Mouse (Mus musculus): Measurements from ENCODE around the gene Ppa2.

The Ppa2 gene

DNA sequence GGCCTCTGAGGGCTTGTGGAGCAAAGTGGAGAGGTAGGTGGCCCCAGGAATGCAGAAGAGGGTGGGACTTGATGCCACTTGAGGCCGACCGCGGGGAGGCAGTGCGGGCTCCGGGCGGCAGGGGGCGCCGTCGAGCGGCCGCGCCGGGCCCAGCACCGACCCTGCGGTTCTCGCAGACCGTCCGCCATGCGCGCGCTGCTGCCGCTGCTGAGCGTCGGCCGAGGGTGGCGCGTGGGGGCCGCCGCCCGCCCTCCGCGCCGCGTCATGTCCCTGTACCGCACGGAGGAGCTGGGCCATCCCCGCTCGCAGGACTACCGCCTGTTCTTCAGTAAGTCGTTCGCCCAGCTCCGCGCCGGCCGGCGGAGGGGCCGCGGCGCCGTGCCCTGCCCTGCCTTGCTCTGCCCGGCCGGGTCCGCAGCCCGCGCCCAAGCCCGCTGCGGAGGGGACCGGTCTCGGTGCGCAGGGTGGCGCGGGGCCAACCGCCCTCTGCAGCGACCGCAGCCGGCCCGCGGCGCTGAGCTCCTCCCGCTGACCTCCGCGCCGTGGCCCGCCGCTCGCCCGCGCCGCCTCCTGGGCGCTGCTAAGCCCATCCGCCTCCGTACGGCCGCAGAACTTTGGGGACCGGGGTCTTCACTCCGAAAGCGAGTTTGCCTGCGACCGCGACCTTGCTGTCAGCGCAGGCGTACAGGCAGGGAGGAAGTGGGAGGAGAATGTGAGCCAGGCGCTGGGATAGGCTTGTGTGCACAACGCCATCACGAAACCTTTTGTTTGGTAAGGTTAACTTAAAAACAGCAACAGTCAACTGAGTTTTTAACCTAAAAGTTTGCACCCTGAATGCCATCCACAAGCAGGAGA lies at the start of gene Ppa2:
Gene Ppa2, plus strand, starts transcription at position 157 of the 855 bp plus-strand sequence.
- peak; percentile 58 to 71 for DNase-seq (ENCODE audit: low spot score in 2 of 2)

DNA sequence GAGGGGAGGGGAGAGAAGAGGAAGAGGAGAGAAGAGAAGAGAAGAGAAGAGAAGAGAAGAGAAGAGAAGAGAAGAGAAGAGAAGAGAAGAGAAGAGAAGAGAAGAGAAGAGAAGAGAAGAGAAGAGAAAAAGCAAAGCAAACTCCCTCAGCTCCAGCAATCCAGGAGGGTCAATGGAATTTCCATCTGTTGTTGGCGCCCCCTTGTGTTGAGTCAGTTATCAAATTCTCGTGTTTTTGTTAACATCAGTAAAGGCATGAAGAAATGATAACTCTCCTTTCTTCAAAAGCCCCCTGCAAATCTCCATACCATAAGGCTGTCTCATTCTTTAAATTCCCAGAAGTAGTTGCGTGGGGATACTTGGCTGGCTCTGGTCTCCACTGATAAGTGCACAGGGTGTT lies 38.0 kb upstream of the Ppa2 start:
- peak in 1 of 2 experiments; percentile 40 for DNase-seq (ENCODE audit: low spot score in 2 of 2)

DNA sequence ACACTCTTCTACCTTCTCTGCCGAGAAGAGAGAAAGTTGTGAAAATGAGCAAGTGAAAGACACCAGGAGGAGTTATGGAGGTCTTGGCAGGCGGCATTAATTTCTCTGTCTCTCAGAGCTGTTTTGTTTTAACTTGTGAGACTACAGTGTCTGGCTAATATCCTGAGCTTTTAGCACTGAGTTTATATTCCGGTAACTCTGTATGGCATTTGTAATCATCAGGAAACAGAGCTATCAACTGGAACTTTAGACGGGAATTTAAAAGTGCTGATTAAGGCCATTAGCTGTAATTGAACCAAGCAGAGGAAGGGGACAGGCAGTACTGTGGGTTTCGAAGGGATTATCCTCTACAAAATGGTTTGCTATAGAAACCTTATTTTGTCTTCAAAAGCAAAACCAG lies 25.3 kb upstream of the Ppa2 start:
- no peak for DNase-seq (ENCODE audit: low spot score in 2 of 2)

DNA sequence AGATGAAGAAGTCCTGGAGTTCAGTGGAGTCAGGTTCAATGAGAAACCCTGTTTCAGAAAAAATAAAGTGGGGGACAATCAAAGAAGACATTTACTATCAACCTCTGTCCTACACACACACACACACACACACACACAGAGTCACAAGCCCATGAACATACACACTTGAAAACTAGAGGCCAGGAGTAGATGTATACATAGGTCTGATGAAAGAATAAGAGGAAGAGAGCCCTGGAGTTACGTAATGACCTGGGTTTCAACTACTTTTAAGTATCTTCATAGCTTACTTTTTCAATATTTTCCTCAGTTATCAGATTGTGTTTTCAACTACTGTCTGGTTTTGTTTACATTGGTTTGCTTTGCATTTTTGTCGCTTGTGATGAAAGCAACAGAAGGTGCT lies 21.1 kb upstream of the Ppa2 start:
- DNase-seq (ENCODE audit: low spot score in 2 of 2), result no peak

DNA sequence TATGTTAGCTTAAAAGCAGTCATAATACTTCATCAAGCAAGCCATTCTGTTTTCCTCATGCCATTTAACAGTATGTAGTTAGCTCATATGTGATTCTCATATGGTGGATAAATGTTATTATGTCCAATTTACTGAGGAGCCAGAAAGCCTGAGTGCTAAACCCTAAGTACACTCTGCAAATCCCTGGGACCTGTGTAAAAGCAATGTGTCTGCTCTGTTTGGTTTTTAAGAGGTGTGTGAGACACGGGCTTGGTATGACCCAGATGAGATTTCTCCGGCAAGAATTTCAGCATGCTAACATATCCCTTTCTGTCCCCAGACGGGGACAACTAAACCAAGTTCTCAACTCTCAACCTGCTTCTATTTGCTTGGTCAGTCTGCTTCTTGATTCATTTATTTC lies 5.6 kb upstream of the Ppa2 start:
- no peak for DNase-seq (ENCODE audit: low spot score in 2 of 2)

DNA sequence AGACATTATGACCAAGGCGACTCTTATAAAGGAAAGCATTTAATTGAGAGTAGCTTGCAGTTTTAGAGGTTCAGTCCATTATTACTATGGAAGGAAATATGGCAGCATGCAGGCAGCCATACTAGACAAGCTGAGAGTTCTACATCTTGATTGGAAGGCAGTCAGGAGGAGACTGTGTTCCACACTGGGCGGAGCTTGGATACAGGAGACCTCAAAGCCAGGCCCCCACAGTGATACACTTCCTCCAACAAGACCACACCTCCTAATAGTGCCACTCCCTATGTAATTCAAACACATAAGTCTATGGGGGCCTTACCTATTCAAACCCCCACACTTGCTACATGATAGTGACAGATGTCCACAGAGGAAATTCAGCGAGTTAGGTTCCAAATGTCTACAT lies 1.5 kb upstream of the Ppa2 start:
- no peak for DNase-seq (ENCODE audit: low spot score in 2 of 2)

DNA sequence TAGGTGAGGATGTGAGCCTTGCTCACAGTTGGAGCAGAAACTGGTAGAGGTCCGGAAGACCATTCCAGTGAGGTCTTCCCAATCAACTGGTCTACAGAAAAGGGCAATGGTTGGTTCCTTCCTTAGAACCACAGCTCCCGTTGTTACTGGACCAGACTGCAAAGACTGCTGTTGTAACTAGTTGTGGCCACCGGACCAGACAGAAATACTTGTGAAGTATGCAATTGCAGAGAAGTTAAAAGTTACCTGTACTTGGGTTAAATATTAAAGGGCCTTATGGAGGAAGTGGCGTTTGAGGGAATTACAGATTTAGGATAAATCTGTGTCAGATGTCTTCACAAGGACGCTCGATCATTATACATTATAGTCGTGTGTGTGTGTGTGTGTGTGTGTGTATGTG lies 551 bp upstream of the Ppa2 start:
- no peak for DNase-seq (ENCODE audit: low spot score in 2 of 2)

DNA sequence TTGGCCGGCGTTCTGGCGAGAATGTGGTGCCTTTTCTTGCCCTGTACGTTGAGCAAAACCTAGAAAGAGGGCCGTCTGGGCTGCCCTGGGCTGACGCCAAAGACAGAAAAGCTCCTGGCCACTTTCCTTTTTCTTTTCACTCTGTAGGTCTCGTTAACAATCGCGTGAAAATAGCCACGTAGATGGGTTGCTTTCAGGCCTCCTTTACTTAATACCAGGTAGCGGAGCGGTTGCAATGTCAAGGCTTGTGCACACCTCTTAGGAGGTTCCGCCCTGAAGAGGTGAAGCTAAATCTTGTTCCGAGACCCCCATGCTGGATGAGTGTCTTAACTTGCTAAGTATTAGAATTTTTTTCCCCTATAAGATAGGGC lies 884 bp downstream of the Ppa2 start:
- no peak for DNase-seq (ENCODE audit: low spot score in 2 of 2)

DNA sequence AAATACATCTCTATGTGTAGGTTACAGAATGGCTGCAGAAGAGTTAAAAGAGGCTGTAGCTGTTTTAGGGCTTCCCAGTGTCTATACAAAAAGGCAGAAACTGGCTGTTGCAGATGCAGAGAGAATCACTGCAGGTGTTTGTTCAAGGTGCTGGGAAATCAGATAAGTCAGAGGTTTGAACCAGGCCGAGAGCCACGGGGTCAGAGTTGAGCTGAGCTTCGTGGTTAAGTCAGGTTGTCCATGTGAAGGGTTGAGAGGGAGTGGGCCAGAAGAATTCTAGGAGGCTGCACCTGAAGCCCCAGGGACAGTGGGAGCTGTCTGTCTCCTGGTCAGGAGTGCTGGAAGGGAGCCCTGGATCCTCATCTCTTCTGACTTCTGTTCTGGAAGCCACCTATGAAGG lies 2.4 kb downstream of the Ppa2 start:
- DNase-seq (ENCODE audit: low spot score in 2 of 2), result no peak

DNA sequence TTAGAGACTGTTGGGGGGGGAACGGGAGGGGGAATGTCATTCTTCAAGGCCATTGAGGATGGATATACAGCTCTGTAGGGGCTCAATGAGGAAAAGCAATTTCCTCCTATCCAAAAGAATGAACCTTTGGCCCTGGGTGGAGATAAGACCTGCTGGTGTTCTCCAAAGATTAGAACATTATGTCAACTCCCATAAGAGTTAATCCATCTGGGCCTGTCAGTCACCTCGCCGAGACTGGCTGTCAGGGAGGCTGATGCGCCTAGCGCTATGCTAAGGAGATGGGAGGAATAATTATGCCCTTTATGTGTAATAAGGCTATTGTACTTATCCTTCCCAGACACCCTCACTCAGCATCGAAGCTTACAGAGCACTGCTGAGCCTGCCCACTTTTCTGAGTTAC lies 2.9 kb downstream of the Ppa2 start:
- DNase-seq (ENCODE audit: low spot score in 2 of 2), result no peak

DNA sequence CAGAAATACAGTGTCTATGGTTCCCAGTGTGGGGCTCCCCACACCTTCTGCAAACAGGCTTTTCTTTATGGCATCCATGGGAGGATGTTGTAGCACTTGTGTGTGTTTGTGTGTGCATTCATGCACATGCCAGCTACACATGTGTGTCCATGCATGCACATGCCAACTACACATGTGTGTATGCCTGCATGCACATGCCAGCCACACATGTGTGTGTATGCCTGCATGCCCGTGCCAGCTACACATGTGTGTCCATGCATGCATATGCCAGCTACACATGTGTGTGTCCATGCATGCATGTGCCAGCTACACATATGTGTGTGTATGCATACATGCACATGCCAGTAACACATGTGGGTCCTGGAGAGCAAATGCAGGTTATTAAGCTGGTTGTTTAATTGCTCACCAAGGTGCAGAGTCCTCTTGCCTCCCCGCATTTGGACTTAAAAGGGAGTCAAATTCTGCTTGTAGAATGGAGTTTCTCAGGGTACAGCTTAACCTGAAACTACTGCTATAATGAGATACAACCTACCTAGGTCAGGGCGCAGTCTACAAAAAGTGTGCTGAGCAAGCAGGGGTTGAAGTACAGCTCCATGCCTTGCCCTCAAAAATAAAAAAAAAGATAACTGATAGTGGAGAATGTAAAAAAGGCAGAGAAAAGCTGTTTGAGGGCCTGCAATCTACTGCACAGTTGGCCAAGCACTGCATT lies 3.7 kb downstream of the Ppa2 start:
- DNase-seq (ENCODE audit: low spot score in 2 of 2), result no peak

DNA sequence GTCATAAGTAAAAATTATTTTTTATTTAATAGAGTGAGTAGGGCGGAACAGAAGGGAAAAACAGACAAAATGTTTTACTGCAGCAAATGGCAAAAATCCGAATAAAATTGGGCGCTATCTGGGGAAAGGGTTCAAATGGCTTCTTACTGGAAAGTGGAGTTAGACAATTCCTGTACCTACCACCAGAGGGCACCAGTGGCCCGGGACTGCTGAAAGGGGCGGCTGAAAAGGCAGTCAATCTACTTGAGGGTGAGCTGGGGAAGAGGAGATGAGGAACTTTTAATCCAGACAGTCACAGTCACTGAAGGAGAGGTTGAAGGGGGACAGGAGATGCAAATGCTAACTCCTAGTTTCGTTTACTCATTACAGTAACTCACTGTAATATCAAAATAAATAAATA lies 4.6 kb downstream of the Ppa2 start:
- peak; percentile 41 to 70 for DNase-seq (ENCODE audit: low spot score in 2 of 2)

DNA sequence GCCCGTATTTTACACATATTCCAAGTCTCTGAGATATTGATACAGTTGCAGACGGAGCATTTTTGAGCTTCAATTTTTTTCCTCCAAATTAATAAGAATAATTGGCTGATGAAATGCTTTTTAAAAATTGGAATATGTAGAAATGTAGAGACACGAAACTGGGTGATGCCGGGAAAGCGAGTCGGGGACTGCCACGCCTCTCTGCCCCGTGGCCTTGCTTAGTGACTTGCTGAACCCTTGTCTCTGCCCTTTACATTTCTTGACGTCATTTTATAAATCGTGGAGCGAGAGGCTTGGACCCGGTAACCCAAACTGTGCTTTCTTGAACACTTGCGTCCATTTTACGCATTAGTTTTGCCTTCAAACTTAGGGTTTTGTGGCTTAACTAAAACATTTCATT lies 5.1 kb downstream of the Ppa2 start:
- DNase-seq (ENCODE audit: low spot score in 2 of 2), result no peak

DNA sequence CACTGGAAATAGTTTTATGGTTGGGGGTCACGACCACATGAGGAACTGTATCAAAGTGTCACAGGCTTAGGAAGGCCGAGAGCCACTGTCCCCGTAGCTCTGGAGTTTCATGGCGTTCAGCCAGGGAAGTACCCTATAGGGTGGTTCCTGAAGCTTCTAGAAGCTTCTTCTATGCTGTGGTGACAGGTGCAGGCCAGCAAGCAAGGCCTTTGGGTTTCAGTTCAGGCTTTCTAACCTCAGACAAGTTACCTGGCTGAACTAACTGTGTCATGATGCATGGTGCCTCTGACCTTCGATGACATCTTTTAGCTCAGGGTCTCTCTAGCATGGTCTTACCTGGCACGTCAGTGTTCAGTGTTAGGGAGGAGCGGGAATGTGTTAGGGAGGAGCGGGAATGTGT lies 5.7 kb downstream of the Ppa2 start:
- DNase-seq (ENCODE audit: low spot score in 2 of 2), result no peak

DNA sequence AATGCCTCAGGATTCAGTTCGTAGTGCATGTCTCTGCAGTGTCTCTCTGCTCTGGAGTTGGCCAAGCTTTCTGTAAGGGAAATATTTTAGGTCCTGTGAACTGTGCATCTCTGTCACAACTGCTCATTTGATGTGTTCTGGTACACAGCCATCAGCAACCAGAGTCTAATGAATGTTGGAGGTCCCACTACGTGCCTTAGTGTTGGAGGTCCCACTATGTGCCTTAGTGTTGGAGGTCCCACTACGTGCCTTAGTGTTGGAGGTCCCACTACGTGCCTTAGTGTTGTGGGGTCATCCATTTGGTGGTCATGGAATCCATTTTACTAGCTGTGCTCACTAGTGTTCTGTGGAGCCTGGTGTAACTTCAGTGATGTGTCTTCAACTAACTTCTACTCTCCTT lies 7.9 kb downstream of the Ppa2 start:
- no peak for DNase-seq (ENCODE audit: low spot score in 2 of 2)

DNA sequence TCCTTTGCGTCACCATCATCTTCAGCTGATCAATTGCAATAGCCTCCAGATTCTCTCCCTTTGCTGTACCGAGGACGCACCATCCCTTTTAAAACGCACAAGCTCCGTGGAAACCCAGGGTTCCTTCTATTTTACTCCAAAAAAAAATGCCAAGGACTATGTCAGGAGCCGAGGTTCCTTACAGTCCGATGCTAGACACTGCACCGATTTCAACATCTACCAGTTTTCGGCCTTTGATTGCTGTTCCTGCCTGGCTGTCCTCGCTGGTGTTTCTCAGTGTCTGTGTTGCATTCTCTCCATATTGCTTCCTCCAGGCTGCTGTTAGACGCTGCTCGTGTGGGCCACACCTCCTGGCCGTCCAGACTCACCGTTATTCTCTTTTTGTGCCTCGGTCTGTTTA lies 8.7 kb downstream of the Ppa2 start:
- no peak for DNase-seq (ENCODE audit: low spot score in 2 of 2)

DNA sequence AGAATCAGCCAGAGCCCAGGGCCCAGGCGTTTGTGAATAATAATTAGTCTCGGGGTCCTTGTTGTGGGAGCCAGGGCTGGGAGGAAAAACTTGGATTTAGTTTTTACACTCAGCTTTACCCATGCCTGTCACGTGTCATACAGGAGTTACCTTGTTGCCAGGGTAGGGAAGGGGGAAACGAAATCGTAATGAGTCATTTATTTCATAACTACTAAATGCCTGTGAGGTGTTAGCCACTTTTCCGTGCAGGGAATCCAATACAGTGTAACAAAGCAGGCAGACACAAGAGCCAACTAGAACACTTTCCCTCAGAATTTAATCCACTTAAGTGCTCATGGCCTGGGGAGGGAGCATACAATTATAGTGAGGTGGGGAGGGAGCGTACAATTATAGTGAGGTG lies 9.9 kb downstream of the Ppa2 start:
- DNase-seq (ENCODE audit: low spot score in 2 of 2), result no peak

DNA sequence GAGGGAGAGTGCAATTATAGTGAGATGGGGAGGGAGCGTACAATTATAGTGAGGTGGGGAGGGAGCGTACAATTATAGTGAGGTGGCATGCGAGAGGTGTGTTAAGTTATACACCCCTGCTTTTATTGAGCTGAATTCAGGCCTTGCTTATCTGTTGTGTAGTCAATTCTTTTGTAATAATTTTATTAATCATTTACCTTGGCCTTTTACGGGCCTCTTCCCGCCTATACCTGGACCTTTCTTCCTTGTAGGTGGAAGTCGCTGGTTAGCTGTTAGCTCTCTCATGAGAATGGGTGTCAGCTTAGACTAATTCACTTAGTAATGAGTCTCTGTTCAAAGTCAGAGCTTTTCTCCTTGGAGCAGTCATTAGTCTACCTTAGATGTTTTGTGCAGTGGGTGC lies 10.4 kb downstream of the Ppa2 start:
- no peak for DNase-seq (ENCODE audit: low spot score in 2 of 2)

DNA sequence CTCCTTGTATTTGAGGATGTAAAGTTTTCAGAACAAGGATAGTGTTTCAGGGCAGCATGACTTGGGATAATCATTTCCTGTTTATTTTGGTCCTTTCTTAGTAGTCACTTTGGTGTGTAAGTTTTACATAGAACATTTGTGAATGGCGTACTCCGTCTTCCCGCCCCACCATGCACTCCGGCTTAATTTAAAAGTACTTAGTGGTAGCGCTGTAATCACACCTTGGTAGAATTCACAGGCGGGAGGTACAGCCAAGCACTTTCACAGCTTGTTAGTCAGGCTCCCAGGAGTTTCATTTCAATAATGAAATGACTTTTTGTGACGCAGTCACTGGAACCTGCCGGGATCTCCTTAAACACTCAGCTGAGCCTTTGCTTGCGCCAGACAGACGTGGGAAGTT lies 12.0 kb downstream of the Ppa2 start:
- no peak for DNase-seq (ENCODE audit: low spot score in 2 of 2)

DNA sequence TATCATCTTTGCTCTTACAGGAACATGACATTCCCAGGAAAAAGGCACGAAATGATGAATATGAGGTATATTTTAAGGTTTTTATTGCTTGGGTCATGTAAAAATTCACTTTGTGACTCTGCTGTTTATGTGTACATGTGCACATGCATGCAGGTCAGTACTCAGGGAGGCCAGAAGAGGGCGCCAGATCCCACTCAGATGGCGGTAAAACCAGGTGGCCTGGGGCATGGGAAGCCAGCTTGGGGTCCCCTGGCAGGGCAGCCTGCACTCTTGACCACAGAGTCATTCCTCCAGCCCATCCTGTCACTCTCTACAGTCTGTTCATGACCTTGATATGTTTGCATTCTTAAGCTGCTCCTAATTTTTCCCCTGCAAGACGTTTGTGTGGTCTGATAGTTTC lies 12.6 kb downstream of the Ppa2 start:
- no peak for DNase-seq (ENCODE audit: low spot score in 2 of 2)

DNA sequence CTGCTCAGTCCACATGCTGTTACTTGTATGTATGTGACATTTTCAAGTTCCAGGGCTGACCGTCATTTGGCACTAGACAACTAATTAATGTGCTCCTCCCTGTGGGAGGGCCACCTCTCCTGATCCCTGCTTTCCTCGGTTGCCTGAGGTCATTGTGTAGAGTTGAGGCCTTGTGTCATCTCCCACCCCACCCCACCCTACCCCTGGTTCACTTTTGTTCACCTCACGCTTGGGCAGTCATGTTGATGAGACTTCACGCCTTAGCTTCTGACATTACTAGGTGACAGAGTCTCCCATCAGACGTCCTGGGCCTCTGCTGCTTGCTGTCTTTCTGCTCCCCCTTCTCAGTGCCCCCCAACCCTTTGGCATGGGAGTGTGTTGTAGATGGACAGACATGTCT lies 15.2 kb downstream of the Ppa2 start:
- no peak for DNase-seq (ENCODE audit: low spot score in 2 of 2)

DNA sequence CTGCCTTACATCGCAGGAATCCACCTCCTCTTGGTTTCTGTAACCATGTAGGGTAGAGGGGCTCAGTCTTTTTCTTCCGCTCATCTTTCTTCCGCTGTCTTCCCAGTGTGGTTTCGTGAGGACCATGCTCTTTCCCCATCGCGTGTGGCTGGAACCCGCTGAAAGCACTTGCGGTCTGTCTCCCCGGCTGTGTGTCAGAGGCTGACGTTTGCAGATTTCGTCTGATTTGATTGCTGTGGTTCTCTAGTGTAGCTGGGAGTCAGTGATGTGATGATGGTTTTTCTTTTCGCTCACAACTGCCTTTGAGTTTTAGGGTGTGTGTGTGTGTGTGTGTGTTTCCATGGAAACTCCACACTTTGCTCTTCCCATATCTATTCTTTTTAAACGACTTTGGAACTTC lies 18.6 kb downstream of the Ppa2 start:
- DNase-seq (ENCODE audit: low spot score in 2 of 2), result no peak

DNA sequence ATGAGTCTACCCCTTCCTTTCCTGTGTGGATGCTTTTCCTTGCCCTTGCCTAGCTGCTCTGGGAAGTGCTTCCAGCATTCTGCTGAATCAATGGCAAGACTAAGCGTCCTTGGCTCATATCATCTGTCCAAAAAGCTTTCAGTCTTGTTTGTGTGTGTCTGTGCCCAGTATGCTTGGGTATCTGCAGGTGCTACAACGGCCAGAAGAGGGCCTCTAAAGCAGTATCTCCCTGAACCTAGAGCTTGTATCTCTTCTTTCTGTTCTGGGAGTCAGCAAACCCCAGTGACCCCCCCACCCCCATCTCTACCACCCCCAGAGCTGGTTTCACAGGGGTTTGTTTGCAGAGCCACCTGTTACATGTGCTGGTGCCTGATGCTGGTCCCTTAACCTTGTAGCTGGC lies 19.5 kb downstream of the Ppa2 start:
- no peak for DNase-seq (ENCODE audit: low spot score in 2 of 2)

Data from spleen, postnatal 14 days (tissue).